Mouse (Mus musculus): ENCODE measurements at regions not wholly inside any gene's neighbourhood (a gene's known extent, or its start where the extent isn't known, plus 50 kb on each side); places are given as distances from the start of the nearest gene placed in this dataset.

- no peak for DNase-seq (ENCODE audit: low spot score)
These were observed 60.5 kb downstream of the Uqcrfs1 start for GRCm38 (mm10) chr13:30484527-30485185.

- no peak for DNase-seq (ENCODE audit: low spot score)
These were observed 66.0 kb downstream of the Uqcrfs1 start for GRCm38 (mm10) chr13:30479128-30479666.

DNA sequence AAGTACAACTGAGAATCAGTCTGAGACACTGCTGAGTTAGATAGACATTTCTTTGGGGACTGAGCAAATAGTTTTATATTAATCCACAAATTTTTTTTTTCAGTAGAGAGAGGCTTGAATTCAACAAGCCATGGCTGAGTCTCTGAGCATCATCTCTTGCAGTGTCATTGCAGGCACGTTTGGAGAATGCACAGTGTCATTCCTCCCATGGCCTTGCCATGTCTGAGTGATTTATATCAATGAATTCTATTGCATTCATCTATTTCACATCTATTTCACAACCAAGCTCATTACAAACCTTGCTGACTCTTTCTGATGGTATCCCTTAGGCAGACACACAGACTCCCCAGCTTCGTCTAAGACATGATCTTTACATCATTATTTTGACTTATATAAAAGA, 66.6 kb downstream of the Uqcrfs1 start:
- no peak for DNase-seq (ENCODE audit: low spot score)

DNA sequence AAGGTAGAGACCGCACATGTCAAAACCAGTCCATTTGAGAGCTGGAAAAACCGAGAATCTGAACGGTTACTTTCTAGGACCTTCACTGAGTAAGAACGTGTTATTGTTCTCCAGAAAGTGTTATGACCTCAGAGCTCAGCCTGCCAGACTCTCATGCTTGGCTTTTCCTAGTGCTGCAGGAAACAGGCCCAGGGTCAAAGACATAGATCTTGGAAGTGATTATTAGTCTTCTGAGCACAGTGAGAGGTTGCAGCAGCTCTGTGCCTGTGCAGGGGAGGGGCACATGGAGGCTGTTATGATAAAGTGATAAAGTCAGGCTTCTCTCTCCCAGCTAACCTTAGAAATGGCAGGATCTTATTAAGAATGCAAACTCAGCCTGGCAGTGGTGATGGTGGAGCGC, 73.9 kb downstream of the Uqcrfs1 start:
- peak; percentile 35 for DNase-seq (ENCODE audit: low spot score)

GRCm38 (mm10) chr13:30467104-30467503, 78.1 kb downstream of the Uqcrfs1 start:
- no peak for DNase-seq (ENCODE audit: low spot score)

- DNase-seq (ENCODE audit: low spot score) = no peak
These were observed 79.7 kb downstream of the Uqcrfs1 start for GRCm38 (mm10) chr13:30465439-30465838.

DNA sequence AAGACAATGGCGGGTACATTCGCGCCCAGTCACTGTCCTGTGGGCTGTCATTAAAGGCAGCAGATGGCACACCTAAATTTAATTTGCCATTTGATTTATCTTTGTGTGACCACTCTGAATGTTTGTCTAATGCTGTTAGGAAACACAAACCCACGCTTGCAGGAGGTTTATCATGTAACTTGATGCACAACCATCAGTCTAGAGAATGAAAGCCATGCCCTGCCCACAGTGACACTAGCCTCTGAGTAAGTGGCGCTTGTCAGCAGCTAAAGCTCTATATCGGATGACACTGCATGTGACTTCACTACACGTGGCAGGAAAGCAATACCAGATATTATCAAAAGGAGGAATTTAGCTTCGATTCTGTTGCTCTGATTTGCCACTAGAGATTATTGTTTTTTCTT, 89.9 kb downstream of the Uqcrfs1 start:
- no peak for DNase-seq (ENCODE audit: low spot score)

- DNase-seq (ENCODE audit: low spot score) = no peak
These were observed 93.0 kb downstream of the Uqcrfs1 start for GRCm38 (mm10) chr13:30452126-30452525.

DNA sequence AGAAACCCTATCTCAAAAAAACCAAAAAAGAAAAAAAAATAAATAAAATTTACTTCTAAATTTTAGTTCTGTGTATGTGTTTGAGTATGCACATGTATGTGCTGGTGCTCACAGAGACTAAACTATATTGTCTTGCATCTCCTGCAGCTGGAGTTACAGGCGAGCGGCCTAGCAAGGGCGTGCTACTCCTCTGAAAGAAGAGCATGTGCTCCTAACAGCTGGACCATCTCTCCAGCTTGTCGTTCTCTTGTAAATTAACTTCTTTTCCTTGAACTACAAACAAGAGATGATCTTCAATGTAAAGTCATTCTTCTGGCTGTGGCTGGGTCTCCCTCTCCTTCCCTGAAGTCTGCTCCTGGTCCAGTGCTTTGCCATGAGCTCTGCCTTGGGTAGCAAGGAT, 96.3 kb downstream of the Uqcrfs1 start:
- DNase-seq (ENCODE audit: low spot score) = no peak

Measured in yolk sac, embryonic 10.5 days (tissue).